Mouse (Mus musculus) kidney, postnatal 0 days (tissue): ENCODE measurements around the gene Zfp583. TPM values are rescaled to one million over a fixed set of nuclear protein-coding genes. Genes with fewer than 3 reads are reported as not detected.

Experiments
- ATAC-seq: fragments of 200-750 bp; cut with Nextera tagmentation; replicated peaks from 2 replicates; pipeline ENCODE4 v1.8.0; 2017; ENCODE audit warnings: low read depth, moderate number of reproducible peaks, moderate TSS enrichment, moderate library complexity; ENCODE audit not compliant: low FRiP score
- DNase-seq: peaks from one replicate; pipeline ENCODE4 v3.0.0-alpha.2; 2016; ENCODE audit warnings: low spot score
- H3K27ac ChIP-seq: fragments of 300-500 bp; sonication (generic); 2 replicates; pipeline ENCODE4 v1.5.1; 2014; ENCODE audit warnings: mild to moderate bottlenecking
- H3K27me3 ChIP-seq: fragments of 300-500 bp; sonication (generic); 2 replicates; pipeline ENCODE4 v1.6.1; 2014; ENCODE audit warnings: low read length, mixed read lengths; ENCODE audit not compliant: insufficient read depth
- H3K36me3 ChIP-seq: fragments of 300-500 bp; sonication (generic); 2 replicates; pipeline ENCODE4 v1.6.1; 2014; ENCODE audit warnings: low read length, mixed read lengths; ENCODE audit not compliant: insufficient read depth
- H3K4me1 ChIP-seq: fragments of 300-500 bp; sonication (generic); replicated peaks from 2 replicates; pipeline ENCODE4 v1.6.1; 2014; ENCODE audit warnings: antibody characterized with exemption, low read length, mixed read lengths; ENCODE audit not compliant: insufficient read depth
- H3K4me2 ChIP-seq: fragments of 300-500 bp; sonication (generic); 2 replicates; pipeline ENCODE4 v1.6.1; 2014; ENCODE audit warnings: mild to moderate bottlenecking, low read length, moderate library complexity, mixed read lengths
- H3K4me3 ChIP-seq: fragments of 300-500 bp; sonication (generic); replicated peaks from 2 replicates; pipeline ENCODE4 v1.5.1; 2014; ENCODE audit warnings: low read depth, low read length
- H3K9ac ChIP-seq: fragments of 300-500 bp; sonication (generic); 2 replicates; pipeline ENCODE4 v1.6.1; 2014; ENCODE audit warnings: low read depth, low read length
- H3K9me3 ChIP-seq: fragments of 300-500 bp; sonication (generic); replicated peaks from 2 replicates; pipeline ENCODE4 v1.6.1; 2016; ENCODE audit warnings: low read length, inconsistent platforms, mixed read lengths
- CTCF ChIP-seq: IDR thresholded peaks from 2 replicates; pipeline ENCODE4 v1.5.1; 2016; ENCODE audit warnings: antibody characterized with exemption, low read depth, mild to moderate bottlenecking, moderate library complexity
- WGBS: fragments of 180-500 bp; shearing (Covaris S2); extraction: QIAGEN DNeasy Blood & Tissue Kit; methylation state at CpG from one replicate; pipeline ENCODE4 v1.1.7; 2014; 5-methylcytosine and 5-hydroxymethylcytosine counted together
- polyA plus RNA-seq: library from polyadenylated mRNA; unstranded; fragments of >200 nt; fragmentation: Nextera tagmentation; extraction: Ambion mirVana; gene quantifications from 2 replicates; pipeline ENCODE4 v1.2.1, GENCODE M21; 2015

The Zfp583 gene
- polyA plus RNA-seq, 1 experiment from 2014 or later, result 4.2 TPM

DNA sequence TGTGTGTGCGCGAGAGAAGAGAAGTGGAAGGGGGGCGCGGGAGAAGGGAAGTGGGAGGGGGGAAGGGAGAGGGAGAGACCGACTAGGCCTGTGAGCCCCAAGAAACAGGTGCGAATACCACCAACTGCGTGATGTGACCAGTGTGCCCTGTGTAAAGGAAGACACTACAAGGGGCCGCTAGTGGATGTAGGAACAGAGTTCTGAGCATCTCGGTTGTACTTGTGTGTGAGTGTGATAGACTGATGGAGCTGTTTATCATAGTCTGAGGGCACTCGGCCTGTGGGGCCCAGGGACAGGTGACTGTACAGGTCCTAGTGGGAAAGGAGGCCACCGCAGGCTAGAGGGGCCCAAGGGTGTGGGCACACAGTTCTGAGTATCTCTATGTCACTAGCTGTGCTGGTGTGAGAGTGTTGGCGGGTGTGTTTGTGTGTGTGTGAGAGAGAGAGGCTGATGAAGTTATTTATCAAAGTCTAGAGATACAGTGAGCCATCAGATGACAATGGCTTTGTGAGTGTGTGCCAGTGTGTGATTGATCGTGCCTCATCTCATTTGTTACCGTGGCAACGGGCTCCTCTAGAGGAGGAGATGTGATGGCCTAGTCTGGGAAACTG lies 44.1 kb downstream of the Zfp583 start:
- Histone ChIP-seq H3K27ac (no peak overlapping the region), H3K9ac (peak overlapping the region; percentile 49), H3K4me3 (peak overlapping the region; percentile 50), H3K27me3 (no peaks in the 10 kb centered on the region), H3K4me1 (peaks cover 5% of the 10 kb centered on the region; the same call in 1 of the 2 replicates), H3K9me3 (no peaks in the 10 kb centered on the region), H3K36me3 (no peaks in the 10 kb centered on the region), H3K4me2 (peak overlapping the region; percentile 72)
- DNase-seq, result peak; percentile 1
- TF ChIP-seq CTCF, result no peak
- 24% methylated on average over 15 of the region's 15 CpGs for WGBS
- no peak for ATAC-seq

DNA sequence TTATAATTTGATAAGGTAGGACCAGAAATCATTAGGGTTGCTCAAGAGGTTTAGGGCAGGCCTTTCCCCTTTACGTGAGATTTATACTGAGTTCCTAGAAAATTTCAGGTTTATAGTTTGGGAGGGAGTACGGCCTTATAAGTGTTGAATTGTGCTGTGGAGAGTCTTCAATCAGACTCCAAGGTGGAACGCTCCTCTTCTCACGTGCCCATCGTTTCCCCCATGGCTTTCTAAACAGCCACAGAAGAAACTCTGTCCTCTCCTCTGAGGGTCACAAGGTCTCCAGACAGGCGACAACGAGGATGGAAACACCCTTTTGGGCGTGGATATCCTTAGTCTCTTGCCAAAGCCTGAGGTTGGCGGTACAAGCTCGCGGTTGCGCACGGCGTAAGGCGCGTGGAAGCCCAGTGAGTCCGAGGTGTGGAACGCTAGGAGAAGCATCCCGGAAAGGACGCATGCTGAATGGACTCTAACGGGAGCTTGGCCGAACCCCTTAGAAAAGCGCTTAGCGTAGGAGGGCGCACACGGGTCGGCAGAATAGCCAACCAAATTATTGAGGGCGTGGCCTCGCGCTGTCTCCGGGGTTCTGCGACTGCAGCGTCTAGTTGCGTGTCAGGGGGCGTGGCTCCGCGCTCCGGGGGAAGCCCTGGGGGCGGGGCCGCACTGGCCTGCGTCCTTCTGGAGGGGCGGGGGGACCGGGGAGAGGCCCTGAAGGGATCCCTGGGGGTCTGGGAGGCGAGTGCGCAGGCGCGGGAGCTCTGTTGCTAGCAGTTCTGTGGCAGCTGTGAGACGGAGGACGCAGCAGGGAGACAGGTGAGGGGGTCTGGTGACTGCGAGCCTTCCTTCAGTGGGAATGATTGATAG lies 45.0 kb downstream of the Zfp583 start, which contains the start of gene Zfp667:
Gene Zfp667, plus strand, starts transcription at position 738 of the 864 bp plus-strand sequence.
- DNase-seq, result peak; percentile 98
- WGBS, result 3% methylated on average over 50 of the region's 50 CpGs
- TF ChIP-seq CTCF, result no peak

GRCm38 (mm10) chr7:6285366-6285765 lies 45.7 kb downstream of the Zfp583 start:
- H3K27ac ChIP-seq, result no peak overlapping the region
- WGBS, result 83% methylated on average over 6 of the region's 6 CpGs
- ATAC-seq (no peak), DNase-seq (no peak)
- no peak overlapping the region for H3K4me3 ChIP-seq
- TF ChIP-seq CTCF, result no peak
- H3K36me3 ChIP-seq, result no peaks in the 10 kb centered on the region
- H3K9ac ChIP-seq, result no peak overlapping the region
- no peaks in the 10 kb centered on the region for H3K9me3 ChIP-seq
- H3K4me2 ChIP-seq, result peak overlapping the region; percentile 72; the same call in 1 of the 2 replicates
- peaks cover 5% of the 10 kb centered on the region; the same call in 1 of the 2 replicates for H3K4me1 ChIP-seq
- no peaks in the 10 kb centered on the region for H3K27me3 ChIP-seq

More for the DNA sequence above, 45.0 kb downstream of the Zfp583 start, which contains the start of gene Zfp667:
- Histone ChIP-seq H3K36me3 (no peaks in the 10 kb centered on the region), H3K27ac (peak within 1 kb of the TSS; percentile 54), H3K9ac (peak within 1 kb of the TSS; percentile 53), H3K27me3 (no peaks in the 10 kb centered on the region), H3K4me2 (peak within 1 kb of the TSS; percentile 72), H3K4me1 (peaks cover 5% of the 10 kb centered on the region; the same call in 1 of the 2 replicates), H3K9me3 (no peaks in the 10 kb centered on the region), H3K4me3 (peak within 1 kb of the TSS; percentile 50)
- peak; percentile 84 for ATAC-seq

DNA sequence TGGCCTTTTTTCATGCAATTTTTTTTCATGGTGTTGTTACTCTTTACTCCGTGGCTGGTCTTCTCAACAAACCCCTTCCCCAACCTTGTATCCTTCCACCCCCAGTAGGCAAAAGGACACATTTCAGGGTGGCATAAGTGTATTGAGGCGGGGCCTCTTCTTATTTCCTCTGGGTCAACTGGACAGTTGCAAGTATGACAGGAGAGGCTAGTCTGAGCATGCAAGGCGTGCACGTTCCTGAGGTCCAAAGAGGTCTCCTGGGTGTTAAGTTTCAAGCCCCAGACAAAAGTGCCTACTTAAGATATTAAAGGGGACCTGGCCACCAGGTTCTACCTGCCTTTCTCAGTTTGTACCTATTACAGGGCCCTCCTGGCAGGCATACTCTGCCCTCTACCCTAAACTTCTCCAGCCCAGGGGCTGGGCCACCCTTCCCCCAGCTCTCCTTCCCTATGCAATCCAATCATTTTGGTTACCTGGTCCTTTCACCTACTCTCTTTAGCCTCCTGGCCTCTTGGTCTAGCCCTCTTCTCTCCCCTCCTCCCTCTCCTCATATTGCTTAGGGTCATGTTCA lies 46.6 kb downstream of the Zfp583 start:
- no peak overlapping the region for H3K4me2 ChIP-seq
- WGBS, result 86% methylated on average over 4 of the region's 4 CpGs
- no peaks in the 10 kb centered on the region for H3K36me3 ChIP-seq
- no peak for ATAC-seq
- no peak for TF ChIP-seq CTCF
- H3K9me3 ChIP-seq, result no peaks in the 10 kb centered on the region
- H3K27me3 ChIP-seq, result no peaks in the 10 kb centered on the region
- no peak overlapping the region for H3K9ac ChIP-seq
- no peak overlapping the region for H3K27ac ChIP-seq
- DNase-seq, result no peak
- no peak overlapping the region for H3K4me3 ChIP-seq
- H3K4me1 ChIP-seq, result peaks cover 5% of the 10 kb centered on the region; the same call in 1 of the 2 replicates

DNA sequence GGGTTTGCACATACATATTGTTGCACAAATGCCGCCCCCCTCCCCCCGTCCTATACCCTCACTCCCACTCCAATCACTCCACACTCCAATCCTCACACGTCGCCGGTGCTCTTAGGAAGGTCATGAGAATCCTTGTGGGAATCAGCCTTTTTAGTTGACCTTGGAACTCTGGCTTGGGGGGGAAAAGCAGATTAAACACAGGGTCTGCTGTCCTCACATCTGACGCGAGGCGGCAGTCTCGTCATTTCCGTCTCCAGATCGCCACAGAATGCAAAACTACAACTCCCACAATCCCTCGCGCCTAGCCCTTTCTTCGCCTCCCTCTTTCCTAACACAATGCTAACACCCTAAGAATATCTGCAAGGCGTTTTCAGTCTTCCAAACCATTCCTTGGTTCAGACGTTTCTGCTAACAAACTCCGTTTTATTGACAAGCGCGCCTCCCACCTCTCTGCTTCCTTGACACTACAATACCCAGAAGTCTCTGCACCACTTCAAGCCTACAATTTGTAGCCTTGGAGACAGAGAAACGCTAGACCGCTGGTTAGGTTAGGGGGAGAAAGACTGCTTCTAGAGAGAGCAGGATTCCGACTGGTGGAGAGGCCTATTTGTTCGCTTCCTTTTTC lies 47.5 kb downstream of the Zfp583 start:
- Histone ChIP-seq H3K9me3 (no peaks in the 10 kb centered on the region), H3K4me1 (peaks cover 5% of the 10 kb centered on the region; the same call in 1 of the 2 replicates), H3K36me3 (no peaks in the 10 kb centered on the region), H3K27ac (peak overlapping the region; percentile 81), H3K27me3 (no peaks in the 10 kb centered on the region), H3K9ac (peak overlapping the region; percentile 61), H3K4me3 (peak overlapping the region; percentile 55), H3K4me2 (peak overlapping the region; percentile 73)
- TF ChIP-seq CTCF, result peak; percentile 43
- WGBS, result under 1% methylated on average over 23 of the region's 23 CpGs
- peak; percentile 66 for ATAC-seq
- peak; percentile 91 for DNase-seq
